Mouse (Mus musculus): ENCODE measurements around the gene Cntf. TPM values are rescaled to one million over a fixed set of nuclear protein-coding genes. Genes with fewer than 3 reads are reported as not detected.
A peak's percentile ranks its signal among the peaks of the same experiment; 100 is the strongest.
"Not testable (repeated sequence)": the region's sequence is repeated elsewhere in the genome, so short reads cannot be mapped to it uniquely, and the experiment has no call there.

The Cntf gene
- total RNA-seq, 4 experiments from 2014 or later, result 0.92 to 2.5 (median 1.8) TPM

DNA sequence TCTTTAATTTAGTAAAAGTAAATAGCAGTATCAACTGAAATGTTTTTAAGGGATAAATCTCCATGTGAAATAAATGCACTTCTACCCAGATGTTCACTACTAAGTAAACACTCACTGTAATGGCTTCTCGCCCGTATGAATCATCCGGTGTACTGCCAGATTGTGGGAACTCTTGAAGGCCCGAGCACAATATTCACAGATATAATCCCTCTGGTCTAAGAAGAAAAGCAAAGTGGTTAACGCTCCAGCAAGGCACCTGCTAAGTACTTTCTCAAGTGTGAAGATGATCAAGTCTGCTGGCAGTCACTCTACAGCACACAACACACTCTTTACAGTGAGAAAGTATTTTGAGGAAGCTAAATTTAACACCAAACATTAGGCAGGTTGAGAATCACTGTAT lies 5.5 kb upstream of the Cntf start:
- DNase-seq (ENCODE audit: low spot score in 2 of 2), result peak; percentile 14 to 21

DNA sequence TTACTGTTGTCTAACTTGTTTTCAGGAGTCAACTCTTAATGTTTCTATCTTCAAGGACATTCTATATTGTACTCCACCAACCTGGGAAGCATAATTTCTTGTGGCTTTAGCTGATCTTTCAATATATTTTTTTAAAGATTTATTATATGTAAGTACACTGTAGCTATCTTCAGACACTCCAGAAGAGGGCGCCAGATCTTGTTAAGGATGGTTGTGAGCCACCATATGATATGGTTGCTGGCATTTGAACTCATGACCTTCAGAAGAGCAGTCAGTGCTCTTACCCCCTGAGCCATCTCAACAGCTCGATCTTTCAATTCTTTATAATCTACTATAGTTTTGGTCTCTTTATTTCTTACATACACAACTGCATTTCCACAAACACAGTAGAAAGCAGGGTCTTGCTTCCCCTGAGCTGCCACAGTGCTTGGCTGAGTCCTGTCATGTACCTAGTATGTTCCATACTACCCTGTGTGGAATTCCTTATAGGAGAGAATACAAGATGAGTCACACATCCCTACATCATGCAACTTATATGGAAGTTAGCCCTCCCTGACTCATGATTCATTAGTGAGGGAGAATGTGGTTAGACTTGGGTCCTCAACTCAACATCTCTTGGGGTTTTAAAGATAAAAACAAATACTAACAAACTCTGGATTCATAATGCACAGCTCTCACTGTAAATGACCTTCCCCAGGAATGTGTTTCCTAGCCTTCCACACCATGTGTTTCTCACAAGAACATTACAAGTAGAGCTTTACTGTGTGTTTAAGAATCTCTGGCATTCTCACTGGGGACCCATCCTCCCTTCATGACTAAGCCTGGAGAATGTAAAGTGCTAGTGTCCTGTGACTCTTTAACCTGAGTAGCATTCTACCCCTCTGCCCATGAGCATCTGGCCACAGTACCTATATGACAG lies 3.0 kb downstream of the Cntf start:
- no peak for DNase-seq (ENCODE audit: low spot score in 2 of 2)

DNA sequence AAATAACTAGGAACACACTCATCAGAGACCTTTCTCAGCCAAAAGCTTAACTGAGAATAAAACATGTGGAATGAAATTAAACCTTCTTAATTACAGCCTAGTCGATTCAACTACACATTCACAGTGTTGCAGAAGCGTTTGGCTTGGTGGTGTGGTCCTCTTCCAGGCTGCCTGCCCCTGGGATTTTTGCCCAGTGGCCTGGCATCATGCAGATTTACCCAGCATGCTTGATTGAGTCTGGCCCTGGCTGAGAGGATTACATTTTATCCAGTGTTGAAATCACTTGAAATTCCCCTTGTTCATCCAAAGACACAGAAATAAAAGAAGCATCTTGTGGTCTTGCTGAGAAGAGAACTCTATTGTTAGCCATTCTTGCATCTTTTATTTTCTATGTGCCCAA lies 5.8 kb downstream of the Cntf start:
- DNase-seq (ENCODE audit: low spot score in 2 of 2), result peak in 1 of 2 experiments; percentile 27

DNA sequence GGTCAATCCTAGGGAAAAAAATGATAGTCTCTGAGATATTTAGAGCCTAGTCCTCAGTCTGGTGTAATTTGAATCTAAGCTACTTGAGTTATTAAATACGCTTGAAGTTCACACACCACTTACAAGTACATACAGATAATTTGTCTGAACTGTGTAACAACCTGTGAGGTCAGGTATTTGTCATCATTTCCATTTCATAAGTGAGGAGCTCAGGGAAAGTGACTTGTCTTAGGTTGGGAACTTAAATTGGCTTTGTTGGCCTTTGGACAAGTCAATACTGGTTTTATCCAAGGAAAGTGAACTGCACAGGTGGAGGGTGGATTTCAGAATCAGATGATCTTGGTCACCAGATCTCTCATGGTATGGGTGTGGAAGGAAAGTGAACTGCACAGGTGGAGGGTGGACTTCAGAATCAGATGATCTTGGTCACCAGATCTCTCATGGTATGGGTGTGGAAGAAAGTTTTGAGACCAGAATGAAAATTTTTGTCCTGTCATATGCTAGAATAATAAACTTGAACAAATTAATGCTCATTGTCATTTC lies 6.4 kb downstream of the Cntf start:
- no peak for DNase-seq (ENCODE audit: low spot score in 2 of 2)

DNA sequence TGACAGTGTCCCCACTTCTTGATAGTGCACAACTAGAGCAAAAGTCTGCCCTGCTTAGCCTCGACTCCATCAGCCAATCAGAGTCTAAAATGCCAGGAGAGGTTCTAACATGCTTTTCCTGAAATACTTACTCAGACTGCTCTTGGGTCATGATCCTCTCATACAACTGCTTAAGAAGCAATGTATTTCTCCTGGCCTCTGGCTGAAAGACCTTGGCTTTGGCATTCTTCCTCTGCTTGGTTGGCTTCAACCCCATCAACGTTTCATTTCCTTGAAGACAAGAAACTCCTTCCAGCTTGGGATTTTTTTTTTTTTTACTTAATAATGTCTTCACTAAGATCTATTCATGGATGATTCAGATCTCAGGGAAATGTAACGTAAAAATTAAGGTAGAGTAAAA lies 9.1 kb downstream of the Cntf start:
- no peak for DNase-seq (ENCODE audit: low spot score in 2 of 2)

DNA sequence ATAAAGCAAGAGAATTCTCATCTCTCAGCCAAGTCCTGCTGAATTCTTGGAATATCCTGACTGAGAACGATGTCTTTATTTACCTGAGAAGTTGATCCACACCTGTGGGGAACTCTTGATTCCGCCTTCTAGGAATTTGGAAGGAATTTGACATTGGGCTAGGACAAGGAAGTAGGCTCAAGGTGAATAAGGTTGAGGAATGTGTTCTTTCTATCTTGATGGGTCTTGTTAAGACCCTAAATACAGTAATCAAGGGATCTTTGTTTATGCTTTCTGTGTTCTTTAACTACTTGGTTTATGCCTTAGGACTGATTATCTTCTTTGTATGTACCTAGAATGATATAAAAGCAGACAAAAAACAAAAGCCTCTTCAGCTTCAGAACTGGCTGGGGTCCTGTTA lies 33.5 kb downstream of the Cntf start:
- no peak for DNase-seq (ENCODE audit: low spot score in 2 of 2)

DNA sequence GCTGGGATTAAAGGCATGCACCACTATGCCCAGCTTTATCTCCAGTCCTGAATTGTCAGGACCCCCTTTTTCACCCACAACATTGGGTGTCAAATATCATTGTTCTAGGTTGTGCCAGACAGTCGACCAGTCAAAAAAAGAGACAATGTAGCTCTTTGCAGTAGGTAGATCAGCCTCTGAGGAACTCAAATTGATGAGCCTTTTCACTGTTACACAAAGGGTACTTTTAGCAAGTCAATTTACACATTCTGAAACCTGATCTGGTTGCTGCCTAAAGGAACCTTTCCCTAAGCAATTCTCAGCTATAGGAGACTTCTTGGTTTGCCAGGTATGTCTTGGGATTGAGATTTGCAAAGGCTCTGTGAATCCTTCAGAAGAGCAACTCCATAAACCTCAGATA lies 34.4 kb downstream of the Cntf start:
- DNase-seq (ENCODE audit: low spot score in 2 of 2), result no peak

DNA sequence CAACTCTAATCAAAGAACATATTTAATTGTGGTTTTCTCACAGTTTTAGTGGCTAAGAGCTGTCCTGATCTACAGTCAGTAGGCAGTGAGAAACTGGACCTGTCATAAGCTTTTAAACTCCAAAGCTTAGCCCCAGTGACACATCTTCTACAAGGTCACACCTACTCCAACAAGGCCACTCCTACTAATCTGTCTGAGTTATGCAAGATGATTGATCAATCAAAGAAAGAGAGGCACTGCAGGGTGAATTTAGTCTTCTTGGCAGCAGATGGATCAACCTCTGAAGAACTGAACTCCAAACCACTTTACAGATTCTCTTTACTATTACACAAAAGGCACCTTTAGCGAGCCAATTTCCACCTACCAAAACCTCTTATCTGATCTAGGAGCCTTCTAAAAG lies 39.6 kb downstream of the Cntf start:
- no peak for DNase-seq (ENCODE audit: low spot score in 2 of 2)

DNA sequence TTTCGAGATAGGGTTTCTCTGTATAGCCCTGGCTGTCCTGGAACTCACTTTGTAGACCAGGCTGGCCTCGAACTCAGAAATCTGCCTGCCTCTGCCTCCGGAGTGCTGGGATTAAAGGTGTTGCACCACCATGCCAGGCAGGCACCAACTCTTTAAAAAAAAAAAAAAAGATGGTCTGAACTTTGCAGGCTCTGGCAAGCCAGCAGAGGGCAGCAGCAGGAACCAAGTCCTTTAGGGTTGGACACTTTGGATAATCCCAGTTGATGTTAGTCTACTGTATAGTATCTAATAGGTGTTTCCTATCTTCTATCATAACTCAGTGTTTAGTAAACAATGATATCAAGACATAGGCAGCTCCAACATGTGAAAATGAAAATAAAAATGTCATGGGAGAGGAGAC lies 43.1 kb downstream of the Cntf start:
- DNase-seq (ENCODE audit: low spot score in 2 of 2), result peak in 1 of 2 experiments; percentile 5

DNA sequence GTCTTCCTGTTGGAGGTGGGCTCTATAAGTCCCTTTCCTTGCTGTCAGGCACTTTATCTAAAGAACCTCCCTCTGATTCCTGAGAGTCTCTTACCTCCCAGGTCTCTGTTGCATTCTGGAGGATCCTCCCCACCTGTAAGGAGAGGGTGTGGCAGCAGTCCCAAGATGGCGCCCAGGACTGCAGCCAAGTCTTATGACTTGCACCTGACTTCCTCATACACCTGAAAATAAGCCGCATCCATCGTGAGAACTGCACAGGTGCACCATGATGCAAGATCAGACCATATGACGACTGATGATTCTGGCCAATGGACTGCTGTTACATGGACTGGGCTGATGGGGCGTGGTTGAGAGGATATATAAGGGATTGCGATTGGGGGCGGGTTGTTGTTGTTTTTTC lies 43.8 kb downstream of the Cntf start:
- DNase-seq (ENCODE audit: low spot score in 2 of 2), result not testable (repeated sequence)

DNA sequence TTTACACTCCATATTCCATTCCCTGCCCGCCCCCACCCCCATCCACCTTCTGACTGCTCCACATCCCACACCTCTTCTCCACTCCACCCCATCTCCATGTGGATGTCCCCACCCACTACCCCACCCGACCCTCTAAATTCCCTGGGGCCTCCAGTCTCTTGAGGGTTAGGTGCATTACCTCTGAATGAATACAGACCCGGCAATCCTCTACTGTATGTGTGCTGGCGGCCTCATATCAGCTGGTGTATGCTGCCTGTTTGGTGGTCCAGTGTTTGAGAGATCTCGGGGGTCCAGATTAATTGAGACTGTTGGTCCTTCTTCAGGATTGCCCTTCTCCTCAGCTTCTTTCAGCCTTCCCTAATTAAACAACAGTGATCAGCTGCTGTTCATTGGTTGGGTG lies 44.5 kb downstream of the Cntf start:
- not testable (repeated sequence) for DNase-seq (ENCODE audit: low spot score in 2 of 2)

DNA sequence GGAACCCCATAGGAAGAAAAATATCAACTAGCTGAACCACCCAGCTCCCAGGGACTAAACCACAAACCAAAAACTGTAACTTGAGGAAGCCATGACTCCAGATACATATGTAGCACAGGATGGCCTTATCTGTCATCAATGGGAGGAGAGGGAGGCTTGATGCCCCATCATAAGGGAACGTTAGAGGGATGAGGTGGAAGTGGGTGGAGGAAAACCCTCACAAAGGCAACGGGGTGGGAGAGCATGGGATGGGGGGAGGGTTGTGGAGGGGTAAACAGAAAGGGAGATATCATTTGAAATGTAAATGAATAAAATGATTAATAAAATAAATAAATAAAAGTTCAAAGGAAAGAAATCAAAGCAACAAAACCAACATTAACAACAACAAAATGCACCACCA lies 45.0 kb downstream of the Cntf start:
- DNase-seq (ENCODE audit: low spot score in 2 of 2), result no peak

DNA sequence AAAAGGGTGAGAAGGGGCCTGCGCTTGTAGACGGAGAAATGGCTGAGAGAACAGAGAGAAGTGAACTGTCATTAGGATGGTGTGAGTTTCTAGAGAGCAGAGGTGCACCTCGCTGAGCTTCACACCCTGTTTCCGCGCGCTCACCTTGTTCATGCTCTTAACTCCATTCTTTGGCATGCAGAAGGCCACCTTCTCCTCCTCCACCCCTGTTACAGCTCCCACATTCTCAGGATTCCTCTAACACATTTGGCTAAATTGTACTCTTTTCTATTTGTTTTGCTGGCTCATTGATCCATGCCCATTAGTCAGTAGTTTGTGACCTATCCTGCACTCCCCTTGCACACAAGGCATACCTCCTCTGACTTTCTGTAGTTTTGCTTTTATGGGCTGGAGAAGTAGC lies 46.2 kb downstream of the Cntf start:
- DNase-seq (ENCODE audit: low spot score in 2 of 2), result no peak

Other genes starting within 250 kb of the Cntf start
- gene Fam111a, start 219.9 kb downstream of the Cntf start, total RNA-seq (2022), result 1 to 10 TPM in 3 of 4 experiments, under 1 TPM in 1; 0.92 to 1.9 (median 1.2) TPM
- gene Gm4952, start 165.7 kb downstream of the Cntf start, total RNA-seq (2022), result not detected
- under 1 TPM in 1 of 4 experiments, not detected in 3; 0.40 TPM for gene Glyat, start 132.3 kb downstream of the Cntf start, total RNA-seq (2022)
- gene Olfr1442, start 95.2 kb downstream of the Cntf start, total RNA-seq (2022), result not detected
- gene Olfr1443, start 87.5 kb downstream of the Cntf start, total RNA-seq (2022), result not detected
- not detected for gene Keg1, start 69.8 kb downstream of the Cntf start, total RNA-seq (2022)
- 100 to 1,000 TPM; 130 to 182 (median 149) TPM for gene Zfp91, start 30.5 kb upstream of the Cntf start, total RNA-seq (2022)
- under 1 TPM in 3 of 4 experiments, not detected in 1; 0.17 to 0.27 (median 0.22) TPM for gene Lpxn, start 30.6 kb upstream of the Cntf start, total RNA-seq (2022)
- gene Gm5244, start 81.0 kb upstream of the Cntf start, total RNA-seq (2022), result not detected
- not detected for gene Olfr1444, start 91.7 kb upstream of the Cntf start, total RNA-seq (2022)
- not detected for gene Olfr1445, start 118.2 kb upstream of the Cntf start, total RNA-seq (2022)
- gene Olfr1446, start 127.9 kb upstream of the Cntf start, total RNA-seq (2022), result not detected
- gene Olfr1447, start 138.1 kb upstream of the Cntf start, total RNA-seq (2022), result not detected
- not detected for gene Olfr1448, start 158.8 kb upstream of the Cntf start, total RNA-seq (2022)
- not detected for gene Olfr1449, start 165.2 kb upstream of the Cntf start, total RNA-seq (2022)
- not detected for gene Olfr1450, start 184.6 kb upstream of the Cntf start, total RNA-seq (2022)
- gene Olfr1451, start 229.4 kb upstream of the Cntf start, total RNA-seq (2022), result not detected

Data from gastrocnemius, adult 8-10 months (tissue).